Mouse (Mus musculus): ENCODE measurements around the gene Olfr601.
"Not testable (repeated sequence)": the region's sequence is repeated elsewhere in the genome, so short reads cannot be mapped to it uniquely, and the experiment has no call there.

The Olfr601 gene

GRCm38 (mm10) chr7:103362555-103362954 lies at the start of gene Olfr601:
Olfr601 (minus strand) TSS chr7:103362655.
- CTCF ChIA-PET: no interaction called here

DNA sequence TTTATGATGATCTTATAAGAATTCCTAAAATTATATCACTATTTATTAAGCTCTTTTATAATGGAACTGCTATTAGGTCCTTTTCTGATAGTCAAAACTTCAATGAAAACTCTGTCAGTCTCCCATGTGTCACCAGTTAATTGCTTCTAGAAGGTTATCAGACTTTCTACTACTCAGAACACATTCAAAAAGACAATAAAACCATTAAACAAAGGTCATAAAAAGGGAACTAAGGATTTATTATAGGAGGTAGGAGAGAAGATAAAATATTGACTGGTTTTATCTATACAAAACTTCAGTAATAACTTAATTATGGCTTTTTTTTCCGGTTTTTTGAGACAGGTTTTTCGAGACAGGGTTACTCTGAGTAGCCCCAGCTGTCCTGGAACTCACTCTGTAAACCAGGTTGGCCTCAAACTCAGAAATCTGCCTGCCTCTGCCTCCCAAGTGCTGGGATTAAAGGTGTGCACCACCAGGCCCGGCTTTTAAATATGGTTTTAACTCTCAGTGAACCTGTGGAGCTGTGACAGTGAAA lies 44.1 kb upstream of the Olfr601 start:
- CTCF ChIA-PET: not testable (repeated sequence)

DNA sequence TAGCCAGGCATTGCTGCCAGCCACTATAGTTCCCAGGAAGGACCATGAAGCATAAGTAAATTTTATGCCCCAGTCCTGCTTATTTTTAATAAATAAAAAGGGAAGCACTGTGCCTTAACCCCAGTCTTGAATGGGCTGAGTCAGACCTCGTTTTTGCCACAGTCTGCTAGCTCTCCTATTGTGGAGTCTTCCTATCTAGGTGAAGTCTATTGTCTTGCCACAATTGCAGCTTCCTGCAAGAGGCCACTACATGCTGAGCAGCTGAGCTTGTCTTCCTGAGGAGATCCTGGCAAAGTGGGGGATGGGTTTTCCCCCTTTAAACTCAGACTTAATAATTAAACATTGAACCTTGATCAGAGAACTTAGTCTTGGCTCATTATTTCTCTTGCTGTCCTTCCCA lies 36.5 kb upstream of the Olfr601 start:
- CTCF ChIA-PET: interaction anchor here (0.6 kb wide), 1 partner anchor 9 kb away, joined by 3 read pairs; no protein-coding TSS in a partner anchor

DNA sequence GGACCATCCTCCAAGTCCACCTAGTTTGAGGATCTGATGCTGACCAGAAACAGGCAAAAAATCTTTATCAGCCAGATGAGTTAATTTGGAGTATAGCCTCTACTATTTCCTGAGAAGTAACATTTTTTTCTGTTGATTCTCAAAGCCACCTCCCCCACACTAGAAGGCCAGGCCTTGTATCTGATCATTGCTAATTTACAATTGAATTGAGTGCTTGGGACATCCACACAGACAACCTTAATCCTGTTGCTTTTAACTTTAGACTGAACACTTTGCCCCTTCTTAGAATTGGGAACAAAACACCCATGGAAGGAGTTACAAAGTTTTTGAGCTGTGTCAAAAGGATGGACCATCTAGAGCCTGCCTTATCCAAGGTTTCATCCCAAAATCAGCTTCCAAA lies 35.3 kb upstream of the Olfr601 start:
- CTCF ChIA-PET: no interaction called here

GRCm38 (mm10) chr7:103386077-103386476 lies 23.6 kb upstream of the Olfr601 start, which contains the start of gene Olfr603:
Olfr603 (minus strand) TSS chr7:103386177.
- CTCF ChIA-PET: no interaction called here

DNA sequence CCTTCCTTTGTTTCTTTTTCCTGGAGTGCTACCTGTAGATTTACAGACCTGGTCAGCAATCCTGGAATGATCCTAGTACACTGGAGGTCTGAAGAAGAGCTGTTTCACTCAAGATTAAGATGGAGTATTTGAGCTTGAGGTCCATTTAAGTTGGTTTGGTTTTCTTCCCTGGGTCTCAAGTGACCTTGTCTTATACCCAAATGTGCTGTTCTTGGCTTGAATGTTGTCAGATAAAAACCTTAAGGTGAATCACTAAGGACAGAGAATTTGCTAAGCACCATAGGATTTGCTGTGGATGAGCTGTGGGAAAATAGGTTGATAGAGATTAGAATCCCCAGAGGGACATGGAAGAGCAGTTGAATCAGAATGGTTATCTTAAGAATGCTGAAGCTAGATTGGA lies 12.9 kb downstream of the Olfr601 start, which contains the start of gene Olfr600:
Gene Olfr600, minus strand, starts transcription at position 101 of the 400 bp plus-strand sequence.
- CTCF ChIA-PET: no interaction called here

DNA sequence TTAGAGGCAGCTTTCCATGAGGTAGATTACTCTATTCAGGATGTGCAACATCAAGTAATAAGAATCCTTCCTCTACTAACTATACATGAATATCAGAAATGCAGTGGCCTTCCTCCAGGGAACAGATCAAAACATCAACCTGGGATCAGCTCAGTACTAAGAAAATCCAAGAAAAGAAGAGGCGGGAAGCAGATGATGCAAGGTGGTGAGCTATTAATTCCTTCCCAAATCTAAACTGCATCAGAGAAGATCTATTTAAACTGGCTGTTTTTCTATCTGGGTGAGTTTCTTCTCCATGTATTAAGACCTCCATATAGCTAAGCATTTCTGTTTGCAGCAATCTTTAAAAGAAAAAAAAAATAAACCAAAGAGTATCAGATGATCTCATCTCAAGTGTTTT lies 26.8 kb downstream of the Olfr601 start, which contains the start of gene Olfr599:
Gene Olfr599, plus strand, starts transcription at position 301 of the 400 bp plus-strand sequence.
- CTCF ChIA-PET: no interaction called here

DNA sequence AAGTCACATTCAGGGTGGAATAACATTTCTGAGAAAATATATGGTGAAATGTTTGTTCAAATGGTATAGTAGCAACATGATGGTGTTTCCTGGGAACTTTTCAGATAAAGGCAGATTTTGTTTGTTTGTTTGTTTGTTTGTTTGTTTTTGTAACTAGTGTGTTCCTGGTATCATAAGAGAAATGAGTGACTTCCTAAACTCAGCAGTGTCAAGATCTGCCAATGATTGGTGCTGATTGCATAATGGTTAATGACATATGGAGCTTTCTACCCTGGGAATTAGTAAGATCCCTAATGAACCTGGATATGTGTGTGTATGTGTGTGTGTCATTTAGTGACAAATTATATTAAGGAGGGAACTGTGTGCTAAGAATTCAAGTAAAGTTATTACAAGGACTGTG lies 39.2 kb downstream of the Olfr601 start, which contains the start of gene Olfr598:
Gene Olfr598, plus strand, starts transcription at position 301 of the 400 bp plus-strand sequence.
- CTCF ChIA-PET: no interaction called here

GRCm38 (mm10) chr7:103316015-103316414 lies 46.4 kb downstream of the Olfr601 start, which contains the start of gene Olfr597:
Olfr597 (plus strand) TSS chr7:103316315.
- CTCF ChIA-PET: not testable (repeated sequence)

All from spleen, embryonic (tissue).